Mouse (Mus musculus): ENCODE results near the gene Srsf10. TPM values are rescaled to one million over a fixed set of nuclear protein-coding genes. Genes with fewer than 3 reads are reported as not detected.

Srsf10 gene
- polyA plus RNA-seq, 1 experiment from 2014 or later = 88.1 TPM

DNA sequence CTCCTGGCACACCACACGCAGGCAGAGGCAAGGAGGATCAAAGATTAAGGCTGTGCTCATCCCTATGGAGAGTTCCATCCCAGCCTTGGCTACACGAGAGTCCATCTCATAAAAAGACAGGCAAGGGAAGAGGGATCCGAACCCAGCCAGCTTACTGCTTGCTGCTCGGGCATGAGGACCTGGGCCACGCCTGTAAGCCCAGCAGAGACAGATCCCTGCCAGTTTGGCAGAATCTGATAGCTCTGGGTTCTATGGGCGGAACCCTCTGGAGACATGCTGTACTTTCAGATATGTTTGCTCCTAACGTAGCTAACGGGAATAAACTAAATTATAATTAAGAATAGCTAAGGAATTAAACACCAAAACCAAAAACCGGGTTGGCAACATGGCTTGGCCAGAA lies 3.6 kb upstream of the Srsf10 start:
- ATAC-seq (ENCODE audit: low FRiP score, low TSS enrichment) (no peak), DNase-seq (ENCODE audit: low spot score) (no peak)
- no peaks in the 10 kb centered on the region for H3K9me3 ChIP-seq (ENCODE audit: control insufficient read depth, low read length)
- H3K27ac ChIP-seq (replicated peaks) = no peak overlapping the region
- H3K27me3 ChIP-seq (ENCODE audit: control insufficient read depth, insufficient read depth, low read length) = no peaks in the 10 kb centered on the region
- H3K36me3 ChIP-seq (ENCODE audit: control insufficient read depth, insufficient read depth, low read length) = no peaks in the 10 kb centered on the region
- no peak overlapping the region for H3K9ac ChIP-seq (ENCODE audit: low read length)
- no peak overlapping the region for H3K4me2 ChIP-seq (replicated peaks; ENCODE audit: low read depth)
- TF ChIP-seq EP300 (optimal IDR thresholded peaks at IDR 0.05) (no peak), CTCF (IDR thresholded peaks at IDR 0.05; ENCODE audit: low read depth) (no peak)
- no peaks in the 10 kb centered on the region for H3K4me1 ChIP-seq (replicated peaks; ENCODE audit: control insufficient read depth, insufficient read depth)
- WGBS = 81% methylated on average over 9 of the region's 9 CpGs
- H3K4me3 ChIP-seq (ENCODE audit: low read depth, low read length) = no peak overlapping the region

DNA sequence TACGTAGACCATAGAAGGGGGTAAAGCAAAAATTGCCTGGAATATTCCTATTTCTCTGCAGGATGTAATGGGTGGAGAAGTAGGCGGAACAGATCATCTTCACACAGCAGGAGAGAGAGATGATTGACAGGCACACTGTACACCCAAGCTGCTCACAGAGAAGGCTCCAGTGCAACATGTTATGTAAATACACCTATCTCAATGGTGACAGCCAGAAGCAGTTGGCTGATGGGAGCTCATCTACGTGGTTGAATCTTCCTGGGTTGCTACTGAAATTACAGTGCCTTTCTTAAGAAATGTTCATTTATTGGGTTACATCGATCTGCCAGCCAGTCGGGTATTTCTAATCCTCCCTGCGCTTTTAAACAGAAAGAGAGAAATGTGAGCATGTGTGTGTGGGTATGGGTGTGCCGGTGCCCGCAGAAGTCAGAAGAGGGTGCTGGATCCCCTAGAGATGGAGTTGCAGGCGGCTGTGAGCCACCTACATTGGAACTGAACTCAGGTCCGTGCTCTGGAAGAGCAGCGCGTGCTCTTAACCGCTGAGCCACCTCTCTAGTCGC lies 1.5 kb upstream of the Srsf10 start:
- Histone ChIP-seq H3K4me3 (ENCODE audit: low read depth, low read length) (no peak overlapping the region), H3K4me2 (replicated peaks; ENCODE audit: low read depth) (no peak overlapping the region), H3K27me3 (ENCODE audit: control insufficient read depth, insufficient read depth, low read length) (no peaks in the 10 kb centered on the region), H3K4me1 (replicated peaks; ENCODE audit: control insufficient read depth, insufficient read depth) (no peaks in the 10 kb centered on the region; the same call in 1 of the 2 replicates), H3K9ac (ENCODE audit: low read length) (no peak overlapping the region), H3K36me3 (ENCODE audit: control insufficient read depth, insufficient read depth, low read length) (no peaks in the 10 kb centered on the region), H3K9me3 (ENCODE audit: control insufficient read depth, low read length) (no peaks in the 10 kb centered on the region), H3K27ac (replicated peaks) (no peak overlapping the region)
- 87% methylated on average over 14 of the region's 14 CpGs for WGBS
- DNase-seq (ENCODE audit: low spot score) (no peak), ATAC-seq (ENCODE audit: low FRiP score, low TSS enrichment) (no peak)
- TF ChIP-seq EP300 (optimal IDR thresholded peaks at IDR 0.05) (no peak), CTCF (IDR thresholded peaks at IDR 0.05; ENCODE audit: low read depth) (no peak)

DNA sequence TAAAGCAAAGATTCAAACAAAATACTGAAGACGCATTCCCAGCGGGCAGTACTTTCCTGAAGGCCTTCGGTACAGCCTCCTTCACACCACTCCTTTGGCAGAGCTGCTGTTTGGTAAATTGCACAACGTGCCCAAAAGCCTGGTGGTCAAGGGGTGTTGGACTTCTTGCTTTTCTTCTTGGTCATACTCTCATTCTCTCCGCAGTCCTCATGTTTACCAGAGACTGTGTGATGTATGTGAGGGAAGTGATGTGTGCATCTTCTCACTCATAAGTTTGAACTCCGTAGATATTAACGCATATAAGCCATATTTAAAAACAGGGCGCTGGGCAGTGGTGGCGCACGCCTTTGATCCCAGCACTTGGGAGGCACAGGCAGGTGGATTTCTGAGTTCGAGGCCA lies 917 bp upstream of the Srsf10 start:
- no peak for TF ChIP-seq EP300 (optimal IDR thresholded peaks at IDR 0.05)
- Histone ChIP-seq H3K9ac (ENCODE audit: low read length) (no peak overlapping the region), H3K4me3 (ENCODE audit: low read depth, low read length) (no peak overlapping the region), H3K36me3 (ENCODE audit: control insufficient read depth, insufficient read depth, low read length) (no peaks in the 10 kb centered on the region), H3K27ac (replicated peaks) (no peak overlapping the region; the same call in 1 of the 2 replicates), H3K4me2 (replicated peaks; ENCODE audit: low read depth) (peak overlapping the region; percentile 86), H3K4me1 (replicated peaks; ENCODE audit: control insufficient read depth, insufficient read depth) (no peaks in the 10 kb centered on the region; the same call in 1 of the 2 replicates), H3K9me3 (ENCODE audit: control insufficient read depth, low read length) (no peaks in the 10 kb centered on the region), H3K27me3 (ENCODE audit: control insufficient read depth, insufficient read depth, low read length) (no peaks in the 10 kb centered on the region)
- 65% methylated on average over 11 of the region's 11 CpGs for WGBS
- DNase-seq (ENCODE audit: low spot score) = no peak
- ATAC-seq (ENCODE audit: low FRiP score, low TSS enrichment) = no peak

DNA sequence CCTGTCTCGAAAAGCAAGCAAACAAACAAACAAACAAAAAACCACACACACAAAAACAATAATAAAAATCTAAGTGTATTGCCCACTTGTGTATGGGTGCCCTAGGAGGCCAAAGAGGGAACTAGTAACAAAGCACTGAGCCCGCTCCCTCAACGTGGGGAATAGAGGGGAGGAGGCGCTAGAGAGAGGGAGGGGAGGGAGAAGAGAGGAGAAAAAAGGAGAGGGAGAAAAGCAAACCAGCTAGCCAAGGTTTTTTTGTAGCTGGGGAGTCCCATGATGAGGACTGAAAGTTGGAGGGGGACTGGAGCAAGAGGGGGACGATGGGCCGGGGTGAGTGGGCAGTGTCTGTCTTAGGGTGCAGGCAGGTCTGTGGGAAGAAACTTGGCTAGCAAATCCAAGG lies 467 bp upstream of the Srsf10 start:
- Histone ChIP-seq H3K36me3 (ENCODE audit: control insufficient read depth, insufficient read depth, low read length) (no peaks in the 10 kb centered on the region), H3K9me3 (ENCODE audit: control insufficient read depth, low read length) (no peaks in the 10 kb centered on the region), H3K4me2 (replicated peaks; ENCODE audit: low read depth) (peak overlapping the region; percentile 86), H3K4me1 (replicated peaks; ENCODE audit: control insufficient read depth, insufficient read depth) (no peaks in the 10 kb centered on the region; the same call in 1 of the 2 replicates), H3K9ac (ENCODE audit: low read length) (peak overlapping the region; percentile 59), H3K27me3 (ENCODE audit: control insufficient read depth, insufficient read depth, low read length) (no peaks in the 10 kb centered on the region), H3K27ac (replicated peaks) (peak overlapping the region; percentile 98), H3K4me3 (ENCODE audit: low read depth, low read length) (peak overlapping the region; percentile 89)
- 2% methylated on average over 6 of the region's 6 CpGs for WGBS
- ATAC-seq (ENCODE audit: low FRiP score, low TSS enrichment) (peak; percentile 3; the same call in 1 of the 2 replicates), DNase-seq (ENCODE audit: low spot score) (no peak)
- TF ChIP-seq CTCF (IDR thresholded peaks at IDR 0.05; ENCODE audit: low read depth) = peak; percentile 42
- no peak for TF ChIP-seq EP300 (optimal IDR thresholded peaks at IDR 0.05)

DNA sequence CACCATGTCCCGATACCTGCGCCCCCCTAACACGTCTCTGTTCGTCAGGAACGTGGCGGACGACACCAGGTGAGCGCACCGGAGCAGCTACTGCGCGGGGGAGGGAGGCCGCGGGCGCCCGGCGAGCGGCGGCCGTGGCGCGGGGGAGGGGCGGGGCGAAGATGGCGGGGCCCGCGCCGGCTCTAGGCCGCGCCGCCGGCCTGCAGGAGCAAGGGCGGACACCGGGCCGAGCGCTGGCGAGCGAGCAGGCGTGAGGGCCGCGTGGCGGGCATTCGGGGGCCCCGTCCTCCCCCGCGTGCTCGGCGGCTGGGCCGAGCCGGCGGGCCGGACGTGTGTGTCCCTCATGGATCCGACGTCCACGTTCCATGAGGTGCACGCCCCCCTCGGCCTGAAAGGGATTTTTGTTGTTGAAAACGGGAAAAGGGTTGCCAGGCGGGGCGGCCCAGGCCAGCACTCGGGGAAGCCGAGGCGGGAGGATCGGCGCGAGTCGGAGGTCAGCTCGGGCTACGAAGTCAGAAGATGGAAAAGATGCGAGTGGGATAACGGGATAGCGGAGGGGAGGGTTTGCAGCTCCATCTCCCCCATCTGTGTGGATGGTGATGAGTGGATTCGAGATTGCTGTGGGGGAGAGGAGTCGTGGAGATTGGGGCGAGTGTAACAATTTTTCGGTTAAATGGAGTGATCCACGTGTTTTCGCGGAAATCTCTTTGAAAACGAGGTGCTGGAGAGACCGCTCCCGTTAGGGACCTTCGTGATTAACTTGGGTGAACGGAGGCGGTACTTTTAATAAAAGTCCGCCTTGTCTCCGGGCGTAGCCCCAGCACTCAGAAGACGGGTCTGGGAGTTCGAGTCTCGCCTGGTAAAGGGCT lies 910 bp downstream of the Srsf10 start:
- no peaks in the 10 kb centered on the region for H3K36me3 ChIP-seq (ENCODE audit: control insufficient read depth, insufficient read depth, low read length)
- TF ChIP-seq EP300 (optimal IDR thresholded peaks at IDR 0.05) (no peak), CTCF (IDR thresholded peaks at IDR 0.05; ENCODE audit: low read depth) (no peak)
- H3K9ac ChIP-seq (ENCODE audit: low read length) = peak overlapping the region; percentile 89
- no peaks in the 10 kb centered on the region; the same call in 1 of the 2 replicates for H3K4me1 ChIP-seq (replicated peaks; ENCODE audit: control insufficient read depth, insufficient read depth)
- WGBS = under 1% methylated on average over 87 of the region's 91 CpGs
- peak overlapping the region; percentile 62 for H3K4me2 ChIP-seq (replicated peaks; ENCODE audit: low read depth)
- DNase-seq (ENCODE audit: low spot score) = peak; percentile 82
- peak; percentile 78 for ATAC-seq (ENCODE audit: low FRiP score, low TSS enrichment)
- no peaks in the 10 kb centered on the region for H3K9me3 ChIP-seq (ENCODE audit: control insufficient read depth, low read length)
- peak overlapping the region; percentile 89 for H3K4me3 ChIP-seq (ENCODE audit: low read depth, low read length)
- H3K27ac ChIP-seq (replicated peaks) = peak overlapping the region; percentile 98
- H3K27me3 ChIP-seq (ENCODE audit: control insufficient read depth, insufficient read depth, low read length) = no peaks in the 10 kb centered on the region

Measured in stomach, postnatal 0 days (tissue).